Mouse (Mus musculus): ENCODE data around the gene Slc6a6. TPM values are rescaled to one million over a fixed set of nuclear protein-coding genes. Genes with fewer than 3 reads are reported as not detected.

Gene Slc6a6
- total and polyA plus RNA-seq, 3 experiments: 54.6 to 90.0 TPM; not detected in 1

GRCm38 (mm10) chr6:91663616-91664015 lies 20.2 kb upstream of the Slc6a6 start:
- TF ChIP-seq GATA1 (IDR thresholded peaks at IDR 0.05; ENCODE audit: low read depth, low read length): no peak
- TF ChIP-seq POLR2AphosphoS5 (IDR thresholded peaks at IDR 0.05; ENCODE audit: borderline replicate concordance, low read depth, low read length): no peak
- TF ChIP-seq TBP (IDR thresholded peaks at IDR 0.05; ENCODE audit: low read depth, low read length): no peak
- TF ChIP-seq ELF1 (IDR thresholded peaks at IDR 0.05; ENCODE audit: low read depth, low read length): no peak
- TF ChIP-seq MEF2A (IDR thresholded peaks at IDR 0.05; ENCODE audit: extremely low read depth, insufficient replicate concordance, low read depth, low read length, poor library complexity, severe bottlenecking): no peak
- no peak for TF ChIP-seq MXI1 (IDR thresholded peaks at IDR 0.05; ENCODE audit: low read depth, low read length)
- no peak for DNase-seq (ENCODE audit: low read depth, low spot score)
- no peaks in the 10 kb centered on the region; a peak in 1 of 4 replicates for H3K27me3 ChIP-seq (ENCODE audit: control insufficient read depth in 1 of 2, insufficient read depth in 2 of 2, low read length in 2 of 2)
- no peak overlapping the region for H3K4me3 ChIP-seq (ENCODE audit: control insufficient read depth in 1 of 2, insufficient read depth in 1 of 2, low read depth in 2 of 2, low read length in 2 of 2)
- peaks cover 0 to 10% of the 10 kb centered on the region in 2 experiments; a peak in 2 of 4 replicates for H3K4me1 ChIP-seq (ENCODE audit: control insufficient read depth in 1 of 2, insufficient read depth in 2 of 2, low read length in 2 of 2)
- H3K27ac ChIP-seq (ENCODE audit: control insufficient read depth, low read depth, low read length): no peak overlapping the region
- H3K36me3 ChIP-seq (ENCODE audit: control insufficient read depth in 1 of 2, insufficient read depth in 2 of 2, low read length in 2 of 2): peaks cover 0 to 7% of the 10 kb centered on the region in 2 experiments; a peak in 2 of 4 replicates
- H3K9ac ChIP-seq (ENCODE audit: control insufficient read depth, low read depth, low read length, poor library complexity, severe bottlenecking): no peak overlapping the region
- H3K9me3 ChIP-seq (replicated peaks; ENCODE audit: insufficient read depth, low read length): no peaks in the 10 kb centered on the region
- H3K79me2 ChIP-seq (ENCODE audit: control insufficient read depth, insufficient read depth, low read length, poor library complexity): no peaks in the 10 kb centered on the region

- Histone ChIP-seq H3K36me3 (ENCODE audit: control insufficient read depth in 1 of 2, insufficient read depth in 2 of 2, low read length in 2 of 2) (peaks cover 0 to 11% of the 10 kb centered on the region in 2 experiments; a peak in 2 of 4 replicates), H3K27ac (ENCODE audit: control insufficient read depth, low read depth, low read length) (no peak overlapping the region), H3K9ac (ENCODE audit: control insufficient read depth, low read depth, low read length, poor library complexity, severe bottlenecking) (no peak overlapping the region), H3K4me1 (ENCODE audit: control insufficient read depth in 1 of 2, insufficient read depth in 2 of 2, low read length in 2 of 2) (peaks cover 0 to 19% of the 10 kb centered on the region in 2 experiments; a peak in 3 of 4 replicates), H3K4me3 (ENCODE audit: control insufficient read depth in 1 of 2, insufficient read depth in 1 of 2, low read depth in 2 of 2, low read length in 2 of 2) (no peak overlapping the region), H3K9me3 (replicated peaks; ENCODE audit: insufficient read depth, low read length) (no peaks in the 10 kb centered on the region), H3K27me3 (ENCODE audit: control insufficient read depth in 1 of 2, insufficient read depth in 2 of 2, low read length in 2 of 2) (no peaks in the 10 kb centered on the region; a peak in 1 of 4 replicates), H3K79me2 (ENCODE audit: control insufficient read depth, insufficient read depth, low read length, poor library complexity) (no peaks in the 10 kb centered on the region)
- DNase-seq (ENCODE audit: low read depth, low spot score): no peak
- no peak for TF ChIP-seq ZC3H11A (IDR thresholded peaks at IDR 0.05; ENCODE audit: low read depth, low read length)
Observed at GRCm38 (mm10) chr6:91665267-91665666, 18.6 kb upstream of the Slc6a6 start.

- Histone ChIP-seq H3K36me3 (ENCODE audit: control insufficient read depth in 1 of 2, insufficient read depth in 2 of 2, low read length in 2 of 2) (peaks cover 0 to 11% of the 10 kb centered on the region in 2 experiments; a peak in 2 of 4 replicates), H3K4me1 (ENCODE audit: control insufficient read depth in 1 of 2, insufficient read depth in 2 of 2, low read length in 2 of 2) (peaks cover 0 to 19% of the 10 kb centered on the region in 2 experiments; a peak in 3 of 4 replicates), H3K9me3 (replicated peaks; ENCODE audit: insufficient read depth, low read length) (no peaks in the 10 kb centered on the region), H3K27me3 (ENCODE audit: control insufficient read depth in 1 of 2, insufficient read depth in 2 of 2, low read length in 2 of 2) (peaks cover 0 to 2% of the 10 kb centered on the region in 2 experiments; a peak in 1 of 4 replicates), H3K9ac (ENCODE audit: control insufficient read depth, low read depth, low read length, poor library complexity, severe bottlenecking) (no peak overlapping the region), H3K27ac (ENCODE audit: control insufficient read depth, low read depth, low read length) (no peak overlapping the region), H3K4me3 (ENCODE audit: control insufficient read depth in 1 of 2, insufficient read depth in 1 of 2, low read depth in 2 of 2, low read length in 2 of 2) (no peak overlapping the region), H3K79me2 (ENCODE audit: control insufficient read depth, insufficient read depth, low read length, poor library complexity) (no peaks in the 10 kb centered on the region)
- no peak for DNase-seq (ENCODE audit: low read depth, low spot score)
- TF ChIP-seq NRF1 (IDR thresholded peaks at IDR 0.05; ENCODE audit: insufficient read depth, low read depth, low read length, poor library complexity, severe bottlenecking) (no peak), TBP (IDR thresholded peaks at IDR 0.05; ENCODE audit: low read depth, low read length) (no peak), GABPA (IDR thresholded peaks at IDR 0.05; ENCODE audit: low read depth, low read length) (no peak), ZKSCAN1 (IDR thresholded peaks at IDR 0.05; ENCODE audit: low read depth, low read length) (no peak), MEF2A (IDR thresholded peaks at IDR 0.05; ENCODE audit: extremely low read depth, insufficient replicate concordance, low read depth, low read length, poor library complexity, severe bottlenecking) (no peak)
Observed at GRCm38 (mm10) chr6:91665990-91666700, 17.7 kb upstream of the Slc6a6 start.
